In the genomic region with DNA sequence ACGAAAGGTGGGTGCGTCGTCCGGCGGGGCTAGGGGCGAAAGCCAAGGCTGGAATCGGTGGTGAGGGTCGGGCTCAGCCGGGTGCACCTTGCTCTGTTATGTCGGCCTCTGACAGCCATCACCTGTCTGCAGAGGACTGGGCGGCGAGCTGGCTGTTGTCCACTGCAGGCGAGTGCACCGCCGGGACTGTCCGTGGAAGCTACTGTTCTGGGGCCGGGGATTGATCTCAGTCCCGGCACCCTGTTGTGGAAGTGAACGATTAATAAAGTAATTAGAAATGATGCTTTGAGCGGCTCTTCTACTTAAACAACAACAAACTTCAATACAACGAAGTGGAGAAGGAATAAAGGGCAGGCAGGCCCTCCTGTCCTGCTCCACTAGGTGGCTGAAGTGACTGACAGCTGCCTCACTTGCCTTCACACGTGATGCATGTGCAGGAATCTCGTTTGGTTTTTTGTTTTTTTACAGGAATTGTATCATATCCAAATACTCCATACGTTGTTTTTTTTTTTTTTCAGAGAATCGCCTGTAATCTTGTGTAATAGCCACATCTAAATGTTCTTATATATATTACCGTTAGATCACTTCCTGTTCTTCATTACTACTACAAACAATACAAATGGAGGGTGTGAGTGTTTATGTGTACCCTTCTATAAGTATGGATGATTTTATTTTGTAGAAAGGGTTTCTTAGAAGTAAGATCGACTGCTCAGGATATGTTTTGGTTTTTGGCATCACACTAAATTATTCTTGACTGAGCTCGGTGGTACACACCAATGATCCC, we compare ENCODE assay signal across 8 mouse cellular contexts. TPM values are rescaled to one million over a fixed set of nuclear protein-coding genes. Genes with fewer than 3 reads are reported as not detected.
DNase-seq lines count a peak whose midpoint lies in the region; ATAC-seq and TF ChIP-seq lines count a peak whose summit lies in the region.

No protein-coding gene starts in this region.

- 4% methylated on average over 28 of the region's 28 CpGs for WGBS in hindbrain, embryonic 13.5 days
- 3% methylated on average over 28 of the region's 28 CpGs for WGBS in liver, postnatal 0 days (ENCODE audit: insufficient replicate concordance)
- WGBS in olfactory bulb, adult 2 months = under 1% methylated on average over 28 of the region's 28 CpGs

- H3K4me3 ChIP-seq in hindbrain, embryonic 13.5 days = peak overlapping the region; percentile 72
- peak overlapping the region; percentile 94 for H3K4me3 ChIP-seq in liver, postnatal 0 days (ENCODE audit: low read depth, low read length)
- peak overlapping the region; percentile 59 for H3K4me3 ChIP-seq in olfactory bulb, adult 2 months (ENCODE audit: insufficient read depth, low read depth, low read length)

- peak overlapping the region; percentile 100 for H3K27ac ChIP-seq in hindbrain, embryonic 13.5 days
- peak overlapping the region; percentile 100 for H3K27ac ChIP-seq in liver, postnatal 0 days (ENCODE audit: low read depth)
- H3K27ac ChIP-seq in olfactory bulb, adult 2 months (ENCODE audit: insufficient read depth, low read depth, low read length) = peak overlapping the region; percentile 43

- no peaks in the 10 kb centered on the region for H3K9me3 ChIP-seq in hindbrain, embryonic 13.5 days
- H3K9me3 ChIP-seq in liver, postnatal 0 days (ENCODE audit: low read length) = no peaks in the 10 kb centered on the region

- H3K36me3 ChIP-seq in hindbrain, embryonic 13.5 days = peaks cover 31% of the 10 kb centered on the region
- H3K36me3 ChIP-seq in liver, postnatal 0 days (replicated peaks; ENCODE audit: insufficient read depth, low read length) = peaks cover 37% of the 10 kb centered on the region

- ATAC-seq in hindbrain, embryonic 13.5 days (ENCODE audit: low FRiP score) = peak; percentile 11; the same call in 1 of the 2 replicates
- ATAC-seq in liver, postnatal 0 days = peak; percentile 27

- no peak for TF ChIP-seq POLR2A in olfactory bulb, adult 2 months (IDR thresholded peaks at IDR 0.05; ENCODE audit: insufficient read depth, low read depth, low read length)

- peak; percentile 35 for DNase-seq in gastrocnemius, postnatal 25 days
- no peak for DNase-seq in gastrocnemius, postnatal 10 days
- DNase-seq in 416B (ENCODE audit: low read depth) = peak; percentile 80
- peak; percentile 18 for DNase-seq in brain, embryonic 18.5 days (ENCODE audit: low read depth, low spot score)
- DNase-seq in liver, postnatal 0 days = no peak
- no peak for DNase-seq in adrenal gland, postnatal 10 days

- peak overlapping the region; percentile 89 for H3K9ac ChIP-seq in hindbrain, embryonic 13.5 days
- peak overlapping the region; percentile 92 for H3K9ac ChIP-seq in liver, postnatal 0 days (replicated peaks)

- H3K27me3 ChIP-seq in hindbrain, embryonic 13.5 days = no peaks in the 10 kb centered on the region
- no peaks in the 10 kb centered on the region for H3K27me3 ChIP-seq in liver, postnatal 0 days (ENCODE audit: insufficient read depth, low read length)

- peak overlapping the region; percentile 70 for H3K4me2 ChIP-seq in hindbrain, embryonic 13.5 days
- peak overlapping the region; percentile 82 for H3K4me2 ChIP-seq in liver, postnatal 0 days (ENCODE audit: low read depth, low read length)

- H3K4me1 ChIP-seq in hindbrain, embryonic 13.5 days (replicated peaks) = peaks cover 49% of the 10 kb centered on the region
- H3K4me1 ChIP-seq in liver, postnatal 0 days (ENCODE audit: insufficient read depth) = peaks cover 42% of the 10 kb centered on the region
- H3K4me1 ChIP-seq in olfactory bulb, adult 2 months (ENCODE audit: control insufficient read depth, insufficient read depth, low read length) = peaks cover 11% of the 10 kb centered on the region

- no peak for TF ChIP-seq EP300 in liver, postnatal 0 days (IDR thresholded peaks at IDR 0.05; ENCODE audit: low read depth)

- peak; percentile 68 for TF ChIP-seq CTCF in liver, postnatal 0 days (IDR thresholded peaks at IDR 0.05; ENCODE audit: low read depth)
- TF ChIP-seq CTCF in olfactory bulb, adult 2 months (IDR thresholded peaks at IDR 0.05; ENCODE audit: insufficient read depth, low read depth, low read length) = no peak

RNA-seq across cellular contexts. Expression of gene Narf, which starts 0.5 kb away (rescaled TPM):
- total RNA-seq in gastrocnemius, postnatal 25 days (2021) = 10 to 100 TPM; 78.0 to 90.7 TPM
- total RNA-seq in gastrocnemius, postnatal 10 days (2021) = 10 to 100 TPM; 36.5 to 41.6 TPM
- 94.8 and 95.5 TPM in 2 replicates for polyA plus RNA-seq in hindbrain, embryonic 13.5 days (2015; fragmentation: Nextera tagmentation; extraction: Ambion mirVana)
- polyA plus RNA-seq in liver, postnatal 0 days (2015; fragmentation: Nextera tagmentation; extraction: Ambion mirVana) = 27.8 and 39.1 TPM in 2 replicates
- not detected in 2 replicates for polyA plus RNA-seq in olfactory bulb, adult 2 months (2012; ENCODE audit: insufficient read depth, insufficient read length, low replicate concordance, missing spikeins)
- 10 to 100 TPM; 29.3 to 43.0 TPM for total RNA-seq in adrenal gland, postnatal 10 days (2021)

RNA-seq across cellular contexts. Expression of gene Cybc1, which starts 8.4 kb away (rescaled TPM):
- 1 to 10 TPM; 3.0 to 3.6 TPM for total RNA-seq in gastrocnemius, postnatal 25 days (2021)
- 1 to 10 TPM; 6.3 to 7.2 TPM for total RNA-seq in gastrocnemius, postnatal 10 days (2021)
- 39.3 and 42.2 TPM in 2 replicates for polyA plus RNA-seq in hindbrain, embryonic 13.5 days (2015; fragmentation: Nextera tagmentation; extraction: Ambion mirVana)
- 13.3 and 15.0 TPM in 2 replicates for polyA plus RNA-seq in liver, postnatal 0 days (2015; fragmentation: Nextera tagmentation; extraction: Ambion mirVana)
- not detected in 2 replicates for polyA plus RNA-seq in olfactory bulb, adult 2 months (2012; ENCODE audit: insufficient read depth, insufficient read length, low replicate concordance, missing spikeins)
- 10 to 100 TPM; 17.3 to 18.7 TPM for total RNA-seq in adrenal gland, postnatal 10 days (2021)

RNA-seq across cellular contexts. Expression of gene Foxk2, which starts 22.3 kb away (rescaled TPM):
- 10 to 100 TPM; 20.1 to 27.1 TPM for total RNA-seq in gastrocnemius, postnatal 25 days (2021)
- 10 to 100 TPM; 23.4 to 29.1 TPM for total RNA-seq in gastrocnemius, postnatal 10 days (2021)
- 12.1 and 12.2 TPM in 2 replicates for polyA plus RNA-seq in hindbrain, embryonic 13.5 days (2015; fragmentation: Nextera tagmentation; extraction: Ambion mirVana)
- polyA plus RNA-seq in liver, postnatal 0 days (2015; fragmentation: Nextera tagmentation; extraction: Ambion mirVana) = 2.3 and 2.6 TPM in 2 replicates
- polyA plus RNA-seq in olfactory bulb, adult 2 months (2012; ENCODE audit: insufficient read depth, insufficient read length, low replicate concordance, missing spikeins) = not detected in 2 replicates
- total RNA-seq in adrenal gland, postnatal 10 days (2021) = 10 to 100 TPM; 32.7 to 33.3 TPM

RNA-seq across cellular contexts. Expression of gene Ogfod3, which starts 33.0 kb away (rescaled TPM):
- total RNA-seq in gastrocnemius, postnatal 25 days (2021) = 10 to 100 TPM; 11.5 to 11.6 TPM
- 10 to 100 TPM; 13.2 to 13.5 TPM for total RNA-seq in gastrocnemius, postnatal 10 days (2021)
- polyA plus RNA-seq in hindbrain, embryonic 13.5 days (2015; fragmentation: Nextera tagmentation; extraction: Ambion mirVana) = 23.9 and 24.2 TPM in 2 replicates
- 17.7 and 17.9 TPM in 2 replicates for polyA plus RNA-seq in liver, postnatal 0 days (2015; fragmentation: Nextera tagmentation; extraction: Ambion mirVana)
- polyA plus RNA-seq in olfactory bulb, adult 2 months (2012; ENCODE audit: insufficient read depth, insufficient read length, low replicate concordance, missing spikeins) = not detected in 2 replicates
- 10 to 100 TPM; 24.5 to 24.9 TPM for total RNA-seq in adrenal gland, postnatal 10 days (2021)

RNA-seq across cellular contexts. Expression of gene Hexdc, which starts 33.3 kb away (rescaled TPM):
- total RNA-seq in gastrocnemius, postnatal 25 days (2021) = 1 to 10 TPM; 4.8 to 6.9 TPM
- 10 to 100 TPM in 1 of 2 experiments, 1 to 10 TPM in 1; 8.6 to 10.3 TPM for total RNA-seq in gastrocnemius, postnatal 10 days (2021)
- 17.8 and 20.5 TPM in 2 replicates for polyA plus RNA-seq in hindbrain, embryonic 13.5 days (2015; fragmentation: Nextera tagmentation; extraction: Ambion mirVana)
- polyA plus RNA-seq in liver, postnatal 0 days (2015; fragmentation: Nextera tagmentation; extraction: Ambion mirVana) = 2.3 and 3.2 TPM in 2 replicates
- not detected in 2 replicates for polyA plus RNA-seq in olfactory bulb, adult 2 months (2012; ENCODE audit: insufficient read depth, insufficient read length, low replicate concordance, missing spikeins)
- total RNA-seq in adrenal gland, postnatal 10 days (2021) = 10 to 100 TPM; 12.6 to 16.4 TPM

Comparison
In these comparisons a context has a peak if more than half of its experiments do, and no peak if none do; other contexts are left out.
1. DNase-seq: peak in gastrocnemius, postnatal 25 days (single experiment), 416B (single experiment) and brain, embryonic 18.5 days (single experiment); none in gastrocnemius, postnatal 10 days (single experiment), liver, postnatal 0 days (single experiment) and adrenal gland, postnatal 10 days (single experiment).
2. H3K27ac ChIP-seq: peak in every context shown above with its lines; median percentile 100 in hindbrain, embryonic 13.5 days; 100 in liver, postnatal 0 days; 43 in olfactory bulb, adult 2 months.
3. Peak in every context shown above with its lines, with median percentiles within 50 percentile points of each other: H3K4me3 ChIP-seq.